Mouse (Mus musculus): ENCODE data around the gene Stra6. TPM values are rescaled to one million over a fixed set of nuclear protein-coding genes. Genes with fewer than 3 reads are reported as not detected.

Gene Stra6
- total RNA-seq, 2 experiments from 2014 or later = 9.3 to 12.9 TPM

DNA sequence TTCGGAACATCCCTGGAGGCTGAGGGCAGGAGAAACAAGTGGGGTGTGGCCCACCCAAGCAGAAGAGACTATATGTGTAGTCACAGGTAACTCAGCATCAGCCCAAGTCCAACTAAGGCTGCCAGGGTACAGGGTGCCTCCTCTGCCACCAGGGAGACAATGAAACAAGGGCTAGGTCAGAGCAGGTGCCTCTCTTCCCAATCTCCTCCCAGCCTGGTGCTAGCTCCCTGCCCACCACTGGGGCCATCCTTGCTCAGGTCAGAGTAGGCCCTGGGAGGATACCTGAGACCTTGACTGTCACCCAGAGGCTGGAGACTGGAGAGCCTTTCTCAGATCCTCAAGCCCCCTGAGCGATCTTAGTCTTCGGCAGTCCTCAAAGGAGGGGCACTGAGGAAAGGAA is 98.6 kb downstream of the Stra6 start:
- DNase-seq (ENCODE audit: extremely low spot score in 1 of 2, low spot score in 1 of 2) = no peak

DNA sequence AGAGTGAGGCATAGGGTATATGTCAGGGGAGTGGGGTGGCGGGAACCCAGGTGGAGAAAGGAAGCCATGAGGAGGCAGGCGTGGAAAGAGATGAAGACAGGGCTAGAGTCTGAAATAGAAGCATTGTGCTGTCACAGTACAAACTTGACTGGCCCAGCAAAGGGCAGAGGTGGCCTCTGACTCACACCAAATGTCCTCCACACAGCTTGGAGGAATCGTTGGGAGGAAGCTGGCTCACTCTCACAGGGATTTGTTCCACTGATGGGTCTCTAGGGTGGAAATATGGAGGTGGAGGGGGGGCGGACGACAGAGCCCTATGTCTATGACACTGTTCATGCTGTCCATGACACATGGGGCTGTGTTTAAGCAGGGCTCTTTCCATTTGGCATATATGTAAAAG is 99.6 kb downstream of the Stra6 start:
- no peak for DNase-seq (ENCODE audit: extremely low spot score in 1 of 2, low spot score in 1 of 2)

DNA sequence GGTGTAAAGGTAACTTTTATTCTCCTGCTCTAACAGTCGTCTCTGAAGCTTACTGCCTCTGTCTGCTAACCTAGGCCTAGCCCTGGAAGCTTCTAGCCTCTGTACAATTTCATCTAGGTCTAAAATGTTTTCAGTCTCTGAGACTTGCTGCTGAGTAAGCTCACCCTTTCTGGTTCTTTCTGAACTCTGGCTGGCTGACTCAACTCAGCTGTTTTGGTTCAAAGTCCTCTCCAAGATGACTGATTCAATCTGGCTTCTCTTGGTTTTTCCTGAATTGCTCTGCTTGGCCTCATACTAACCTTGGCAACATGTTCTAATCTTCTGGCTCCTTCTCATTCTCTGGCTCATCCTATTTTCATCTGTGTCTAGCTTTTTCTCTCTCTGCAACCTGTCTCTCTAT is 102.2 kb downstream of the Stra6 start:
- DNase-seq (ENCODE audit: extremely low spot score in 1 of 2, low spot score in 1 of 2) = no peak

GRCm38 (mm10) chr9:58168880-58169279 is 105.3 kb downstream of the Stra6 start:
- DNase-seq (ENCODE audit: extremely low spot score in 1 of 2, low spot score in 1 of 2) = no peak

DNA sequence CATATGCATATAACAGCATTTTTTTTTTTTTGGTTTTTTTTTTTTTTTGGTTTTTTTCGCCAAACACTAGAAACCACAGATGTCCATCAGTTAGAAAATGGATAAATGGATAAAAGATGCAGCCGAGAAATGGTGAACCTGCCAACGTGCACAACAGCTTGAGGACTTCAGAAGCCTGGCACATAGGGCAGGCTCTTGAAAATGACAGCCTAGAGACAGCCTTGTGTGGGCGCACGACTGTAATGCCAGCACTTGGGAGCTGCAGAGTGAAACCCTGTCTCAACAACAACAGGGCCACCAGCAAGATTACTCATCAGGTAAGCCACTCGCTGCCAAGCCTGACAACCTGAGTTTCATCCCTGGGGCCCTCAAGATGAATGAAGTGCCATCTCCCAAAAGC is 105.8 kb downstream of the Stra6 start:
- DNase-seq (ENCODE audit: extremely low spot score in 1 of 2, low spot score in 1 of 2) = no peak

DNA sequence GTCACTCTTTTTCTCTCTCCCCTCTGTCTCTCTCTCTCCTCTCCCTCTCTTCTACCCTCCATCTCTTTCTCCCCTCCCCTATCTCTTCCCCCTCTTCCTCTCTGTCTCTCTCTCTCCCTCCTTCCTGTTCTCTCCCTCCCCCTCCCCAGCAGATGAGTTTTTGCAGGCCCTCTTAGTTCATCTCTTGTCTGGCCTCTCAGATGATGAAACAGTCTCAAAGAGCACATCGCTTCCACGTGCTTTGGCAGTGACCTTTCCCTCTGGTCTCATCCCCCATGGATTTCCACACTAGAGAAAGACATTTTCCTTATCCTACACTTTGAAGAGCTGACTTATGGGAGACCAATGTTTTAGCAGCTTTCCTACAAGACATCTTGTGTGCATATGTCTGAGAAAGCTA is 109.3 kb downstream of the Stra6 start:
- no peak for DNase-seq (ENCODE audit: extremely low spot score in 1 of 2, low spot score in 1 of 2)

DNA sequence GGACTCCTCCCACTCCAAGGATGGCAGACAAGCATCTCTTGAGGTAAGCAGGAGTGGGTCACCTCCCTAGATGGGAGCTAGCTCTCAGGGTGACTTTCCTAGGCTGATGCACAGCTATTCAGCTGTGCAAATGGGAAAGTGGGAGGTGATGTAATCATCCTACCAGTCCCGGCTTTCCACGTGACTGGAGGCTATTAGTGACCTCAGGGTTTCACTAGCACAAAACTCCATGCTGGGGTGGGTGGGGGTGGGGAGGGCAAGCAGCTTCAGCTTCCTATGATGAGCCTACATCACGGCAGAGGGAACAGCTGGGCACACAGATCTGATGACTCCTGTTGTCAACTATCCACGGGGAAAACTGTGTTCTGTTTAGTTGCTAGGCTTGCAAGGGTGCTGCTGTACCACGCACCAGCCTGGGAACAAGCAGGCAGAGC is 111.2 kb downstream of the Stra6 start:
- no peak for DNase-seq (ENCODE audit: extremely low spot score in 1 of 2, low spot score in 1 of 2)

GRCm38 (mm10) chr9:58175745-58176487 is 112.3 kb downstream of the Stra6 start:
- no peak for DNase-seq (ENCODE audit: extremely low spot score in 1 of 2, low spot score in 1 of 2)

GRCm38 (mm10) chr9:58177165-58177564 is 113.6 kb downstream of the Stra6 start:
- no peak for DNase-seq (ENCODE audit: extremely low spot score in 1 of 2, low spot score in 1 of 2)

DNA sequence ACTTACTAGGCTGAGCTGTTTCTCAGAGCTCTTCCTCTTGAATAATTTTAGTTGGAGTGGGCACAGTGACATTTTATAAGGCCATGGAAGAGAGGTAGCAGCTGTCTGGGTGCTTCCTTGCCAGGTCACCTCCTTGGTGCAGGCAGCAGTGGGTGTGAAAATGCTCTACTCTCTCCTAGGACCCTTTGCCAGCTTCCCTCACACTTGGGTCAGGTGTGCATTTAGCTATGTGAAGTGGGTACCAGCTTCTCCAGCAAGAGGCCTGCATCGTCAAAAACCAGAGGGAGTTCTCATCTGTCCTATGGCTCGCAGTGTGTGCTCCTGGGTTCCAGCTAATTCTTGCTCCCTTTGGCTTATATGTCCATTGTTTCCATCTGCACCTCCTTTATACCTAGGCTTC is 115.8 kb downstream of the Stra6 start:
- DNase-seq (ENCODE audit: extremely low spot score in 1 of 2, low spot score in 1 of 2) = no peak

- DNase-seq (ENCODE audit: extremely low spot score in 1 of 2, low spot score in 1 of 2) = no peak
Measured at GRCm38 (mm10) chr9:58184456-58184855, 120.9 kb downstream of the Stra6 start.

- no peak for DNase-seq (ENCODE audit: extremely low spot score in 1 of 2, low spot score in 1 of 2)
Measured at GRCm38 (mm10) chr9:58194222-58194621, 130.6 kb downstream of the Stra6 start.

GRCm38 (mm10) chr9:58195671-58196070 is 132.1 kb downstream of the Stra6 start:
- DNase-seq (ENCODE audit: extremely low spot score in 1 of 2, low spot score in 1 of 2) = no peak

- DNase-seq (ENCODE audit: extremely low spot score in 1 of 2, low spot score in 1 of 2) = no peak
Measured at GRCm38 (mm10) chr9:58196141-58196540, 132.6 kb downstream of the Stra6 start.

DNA sequence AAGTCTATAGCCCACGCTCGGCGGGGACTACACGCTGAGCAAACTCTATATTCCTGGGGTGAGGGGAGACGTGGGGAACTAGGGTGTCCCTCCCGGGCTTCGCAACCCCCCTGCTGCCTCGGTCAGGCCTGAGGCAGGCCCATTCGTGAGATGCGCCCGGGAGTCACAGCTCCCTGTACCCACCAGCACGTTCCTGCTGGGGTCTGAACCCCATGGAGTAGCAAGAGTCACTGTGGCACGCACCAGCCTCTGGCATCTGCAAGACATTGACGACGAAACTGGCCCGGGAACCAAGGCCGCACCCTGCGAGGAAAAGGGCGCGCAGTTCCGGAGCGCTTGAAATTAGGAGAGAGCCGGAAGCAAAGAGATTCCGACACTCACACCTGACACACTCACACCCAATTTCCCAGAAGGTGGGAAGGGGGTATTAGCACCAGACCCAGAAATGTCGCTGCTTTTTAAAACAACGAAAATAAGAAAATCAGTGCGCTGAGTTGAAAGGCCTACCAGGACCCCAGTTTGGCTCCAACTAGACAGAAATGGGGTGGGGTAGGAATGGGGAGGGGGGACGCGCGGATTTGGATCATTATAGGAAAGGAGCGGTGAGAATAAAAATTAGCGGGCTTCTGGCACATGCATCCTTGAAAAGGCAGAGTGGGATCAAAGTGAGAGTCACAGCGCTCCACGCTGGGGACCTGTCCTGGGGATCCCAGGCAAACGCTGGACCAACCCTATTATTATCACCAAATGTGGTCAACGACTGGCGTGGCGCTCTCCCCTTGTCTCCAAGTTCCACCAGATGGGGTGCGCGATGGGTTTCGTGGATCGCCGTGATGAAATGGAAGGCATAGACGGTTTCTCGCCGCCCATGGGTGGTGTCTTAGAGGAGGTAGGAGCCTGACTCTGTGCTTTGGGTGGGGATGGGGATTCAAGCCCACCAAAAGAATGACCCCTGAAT is 133.3 kb downstream of the Stra6 start:
- no peak for DNase-seq (ENCODE audit: extremely low spot score in 1 of 2, low spot score in 1 of 2)

GRCm38 (mm10) chr9:58197781-58198701 is 134.5 kb downstream of the Stra6 start:
- peak in 1 of 2 experiments; percentile 69 for DNase-seq (ENCODE audit: extremely low spot score in 1 of 2, low spot score in 1 of 2)

- peak in 1 of 2 experiments; percentile 22 for DNase-seq (ENCODE audit: extremely low spot score in 1 of 2, low spot score in 1 of 2)
Measured at GRCm38 (mm10) chr9:58198801-58199371, 135.3 kb downstream of the Stra6 start.

DNA sequence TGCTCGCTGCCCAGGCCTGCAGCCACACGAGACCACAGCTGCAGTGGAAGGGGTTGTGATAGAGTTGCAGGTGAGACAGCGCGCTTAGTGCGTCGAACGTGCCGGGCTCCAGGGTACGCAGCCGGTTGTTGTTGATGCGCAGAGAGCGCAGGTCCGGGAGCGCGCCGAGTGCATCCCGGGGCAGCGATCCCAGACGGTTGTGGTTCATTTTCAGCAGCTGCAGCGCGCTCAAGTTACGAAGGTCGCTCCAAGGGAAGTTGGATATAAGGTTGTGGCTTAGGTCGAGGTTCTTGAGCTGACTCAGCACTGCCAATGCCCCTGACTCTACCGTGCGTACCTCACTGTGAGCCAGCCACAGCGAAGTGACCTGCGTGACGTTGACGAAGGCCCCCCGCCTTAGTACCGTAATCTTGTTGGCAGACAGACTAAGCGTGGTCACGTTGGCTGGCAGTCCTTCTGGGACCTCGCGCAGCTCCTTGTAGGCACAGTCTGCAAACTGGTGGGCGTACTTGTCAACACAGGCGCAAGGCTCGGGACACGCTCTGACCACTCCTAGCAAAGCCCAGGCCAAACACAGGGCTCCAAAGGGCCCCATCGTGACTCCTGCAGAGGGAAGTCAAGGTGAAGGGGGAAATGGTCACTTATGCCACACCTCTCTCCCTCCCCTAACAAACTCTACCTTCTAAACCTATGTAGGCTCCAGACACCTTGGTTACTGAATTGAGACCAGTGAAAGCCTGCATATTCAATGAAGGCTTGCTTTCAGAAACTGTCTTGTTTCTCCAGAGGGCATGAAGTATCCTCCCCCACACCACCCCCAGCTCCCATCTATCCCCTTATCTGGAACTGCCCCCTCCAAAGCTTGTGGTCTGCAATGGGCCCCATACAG is 136.0 kb downstream of the Stra6 start:
- DNase-seq (ENCODE audit: extremely low spot score in 1 of 2, low spot score in 1 of 2) = peak; percentile 21 to 36
